Mouse (Mus musculus) cortical plate, adult 2 months (tissue): ENCODE data around the gene Lrwd1. TPM values are rescaled to one million over a fixed set of nuclear protein-coding genes. Genes with fewer than 3 reads are reported as not detected.
A peak's percentile ranks its signal among the peaks of the same experiment; 100 is the strongest.

Source experiments
- H3K27ac ChIP-seq: fragments of 200-500 bp; 2 replicates; pipeline ENCODE4 v1.5.1; 2012; ENCODE audit warnings: low read length, control low read depth, inconsistent platforms; ENCODE audit not compliant: insufficient read depth
- H3K4me1 ChIP-seq: fragments of 200-500 bp; 2 replicates; pipeline ENCODE4 v1.6.1; 2011; ENCODE audit warnings: low read length; ENCODE audit not compliant: control insufficient read depth, insufficient read depth
- H3K4me3 ChIP-seq: fragments of 200-500 bp; 2 replicates; pipeline ENCODE4 v1.5.1; 2011; ENCODE audit warnings: mild to moderate bottlenecking, low read length, control low read depth; ENCODE audit not compliant: insufficient read depth
- CTCF ChIP-seq: fragments of 200-500 bp; IDR thresholded peaks from 2 replicates; pipeline ENCODE4 v1.5.1; 2011; ENCODE audit warnings: mild to moderate bottlenecking, control low read depth, low read length; ENCODE audit not compliant: insufficient read depth; ENCODE audit errors: extremely low read depth
- POLR2A ChIP-seq: fragments of 200-500 bp; IDR thresholded peaks from 2 replicates; pipeline ENCODE4 v1.6.1; 2011; ENCODE audit warnings: mild to moderate bottlenecking, low read length, control low read depth; ENCODE audit not compliant: insufficient read depth; ENCODE audit errors: extremely low read depth
- polyA plus RNA-seq: library from polyadenylated mRNA; depleted of rRNA; stranded (reverse); fragments of >200 nt; gene quantifications from 2 replicates; pipeline ENCODE4 v1.2.3, GENCODE M21; 2012; rRNA removed

The Lrwd1 gene
- polyA plus RNA-seq, 1 experiment: 18.2 TPM

DNA sequence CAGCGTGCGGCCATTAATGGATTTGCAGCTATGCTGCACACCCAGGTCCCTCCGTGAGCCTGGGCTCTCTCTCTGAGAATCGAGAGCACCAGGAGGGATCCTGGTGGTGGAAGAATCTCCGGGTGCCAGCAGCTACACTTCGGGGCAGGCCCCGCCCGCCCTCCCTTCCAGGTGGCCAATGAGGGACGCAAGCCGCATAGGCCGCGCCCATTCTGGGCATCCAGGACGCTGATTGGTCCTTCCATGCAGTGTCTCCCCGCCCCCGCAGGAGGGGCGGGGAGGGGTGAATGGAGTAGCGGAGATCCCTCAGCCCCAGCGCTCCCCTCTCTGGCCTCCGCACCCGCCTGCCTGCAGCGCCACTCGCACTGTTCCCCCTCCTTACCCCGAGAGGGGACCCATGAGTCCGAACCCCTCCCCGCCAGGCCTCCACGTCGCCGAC, 52.2 kb downstream of the Lrwd1 start, which contains the start of gene Rasa4:
Gene Rasa4, plus strand, starts transcription at position 248 of the 439 bp plus-strand sequence.
- Histone ChIP-seq H3K27ac (no peak within 1 kb of the TSS), H3K4me1 (peaks cover 2% of the 10 kb centered on the region; the same call in 1 of the 2 replicates), H3K4me3 (peak within 1 kb of the TSS; percentile 57)
- no peak for TF ChIP-seq CTCF
- TF ChIP-seq POLR2A: no peak

DNA sequence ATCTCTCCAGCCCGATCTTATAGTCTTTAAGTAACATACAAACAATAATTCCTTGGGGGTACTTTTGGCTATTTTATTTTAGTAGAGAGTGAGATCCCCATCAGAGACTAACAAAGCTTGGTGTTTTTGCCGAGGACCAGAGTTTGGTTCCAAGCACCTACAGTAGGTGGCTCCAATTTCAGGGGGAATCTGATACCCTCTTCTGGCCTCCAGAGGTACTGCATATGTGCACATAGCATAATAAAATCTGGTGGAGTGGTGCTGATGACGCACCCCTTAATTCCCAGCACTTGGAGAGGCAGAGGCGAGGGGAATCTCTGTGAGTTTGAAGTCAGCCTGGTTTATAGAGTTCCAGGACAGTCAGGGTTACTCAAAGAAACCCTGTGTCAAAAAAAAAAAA, 53.5 kb downstream of the Lrwd1 start:
- H3K4me3 ChIP-seq: no peak overlapping the region
- H3K4me1 ChIP-seq: peaks cover 2% of the 10 kb centered on the region; the same call in 1 of the 2 replicates
- no peak overlapping the region for H3K27ac ChIP-seq
- TF ChIP-seq POLR2A (no peak), CTCF (no peak)

DNA sequence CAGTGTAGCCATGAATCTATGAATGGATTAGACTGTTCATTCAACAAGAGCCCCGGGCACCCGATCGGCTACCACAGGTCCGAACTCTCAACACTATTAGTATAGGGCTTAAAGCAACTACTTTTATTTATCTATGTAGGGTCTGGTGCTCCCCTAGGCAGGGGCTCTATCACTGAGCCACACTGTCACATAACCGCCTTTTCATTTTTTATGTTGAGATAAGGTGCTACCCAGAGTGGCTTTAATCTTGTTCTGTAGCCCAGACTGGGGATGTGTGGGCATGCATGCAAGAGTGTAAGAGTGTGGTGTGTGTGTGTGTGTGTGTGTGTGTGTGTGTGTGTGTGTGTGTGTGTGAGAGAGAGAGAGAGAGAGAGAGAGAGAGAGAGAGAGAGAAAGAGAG, 57.7 kb downstream of the Lrwd1 start:
- no peaks in the 10 kb centered on the region for H3K4me1 ChIP-seq
- no peak overlapping the region for H3K4me3 ChIP-seq
- no peak overlapping the region for H3K27ac ChIP-seq
- no peak for TF ChIP-seq CTCF
- no peak for TF ChIP-seq POLR2A

DNA sequence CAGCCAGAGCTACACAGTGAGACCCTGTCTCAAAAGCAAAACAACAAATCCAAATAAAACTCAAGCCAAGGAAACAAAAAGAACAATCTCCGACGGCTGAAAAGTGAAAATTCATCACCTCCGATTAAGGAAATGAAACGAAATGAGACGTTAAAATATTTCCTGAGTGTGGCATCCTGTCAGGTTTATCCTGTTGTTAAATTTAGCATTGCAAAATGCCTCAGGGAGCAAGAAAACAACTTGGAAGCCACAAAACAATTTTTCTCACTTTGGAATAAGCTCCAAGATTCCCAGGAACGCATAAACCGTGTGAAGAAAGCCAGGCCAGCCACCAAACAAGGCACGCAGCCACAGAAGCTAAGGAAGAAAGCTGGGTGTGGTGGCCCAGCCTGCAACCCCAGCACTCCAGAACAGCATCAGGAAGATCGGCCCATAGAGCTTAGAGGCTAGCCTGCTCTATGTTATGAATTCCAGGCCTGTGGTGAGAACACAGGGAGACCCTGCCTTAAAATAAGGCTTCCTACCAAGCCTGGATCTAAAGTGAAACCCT, 58.8 kb downstream of the Lrwd1 start:
- no peak overlapping the region for H3K4me3 ChIP-seq

GRCm38 (mm10) chr5:136076284-136076683, 59.6 kb downstream of the Lrwd1 start:
- TF ChIP-seq CTCF (no peak), POLR2A (no peak)
- no peak overlapping the region for H3K27ac ChIP-seq
- H3K4me1 ChIP-seq: no peaks in the 10 kb centered on the region
- H3K4me3 ChIP-seq: no peak overlapping the region

More for the DNA sequence above, 58.8 kb downstream of the Lrwd1 start:
- TF ChIP-seq CTCF (no peak), POLR2A (no peak)
- Histone ChIP-seq H3K27ac (no peak overlapping the region), H3K4me1 (no peaks in the 10 kb centered on the region)

- TF ChIP-seq POLR2A: no peak
- no peak for TF ChIP-seq CTCF
Observed at GRCm38 (mm10) chr5:136075076-136075475, 60.8 kb downstream of the Lrwd1 start.

GRCm38 (mm10) chr5:136073526-136073925, 62.3 kb downstream of the Lrwd1 start:
- H3K4me1 ChIP-seq: no peaks in the 10 kb centered on the region
- no peak overlapping the region for H3K27ac ChIP-seq
- TF ChIP-seq POLR2A (no peak), CTCF (no peak)
- no peak overlapping the region for H3K4me3 ChIP-seq

More at GRCm38 (mm10) chr5:136075076-136075475, 60.8 kb downstream of the Lrwd1 start:
- H3K27ac ChIP-seq: no peak overlapping the region
- H3K4me3 ChIP-seq: no peak overlapping the region
- H3K4me1 ChIP-seq: no peaks in the 10 kb centered on the region

DNA sequence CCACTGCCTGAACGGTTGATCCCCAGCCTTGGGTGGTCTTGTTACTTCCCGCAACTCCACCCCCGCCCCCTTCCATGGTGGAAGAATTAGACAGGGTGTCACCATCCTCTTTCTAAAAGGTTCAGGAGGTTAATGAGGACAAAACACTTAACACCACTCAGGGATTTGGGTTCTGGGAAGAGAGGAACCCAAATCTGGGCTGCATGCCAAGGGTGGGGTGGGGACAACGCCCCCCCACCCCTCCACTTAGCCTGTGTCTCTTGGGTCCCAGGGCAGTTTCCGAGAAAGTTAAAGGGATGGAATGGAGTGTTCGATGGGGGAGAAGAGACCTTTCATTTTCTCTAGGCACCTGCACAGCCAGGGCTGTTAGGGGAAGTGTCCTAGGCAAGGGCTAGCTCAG, 62.8 kb downstream of the Lrwd1 start:
- Histone ChIP-seq H3K27ac (no peak overlapping the region), H3K4me1 (no peaks in the 10 kb centered on the region), H3K4me3 (no peak overlapping the region)
- TF ChIP-seq CTCF (no peak), POLR2A (no peak)

Other genes with a start within 250 kb of the Lrwd1 start
- 27.6 and 27.8 TPM in 2 replicates for gene Hspb1, start 248.2 kb downstream of the Lrwd1 start, polyA plus RNA-seq
- 516 and 534 TPM in 2 replicates for gene Ywhag, start 201.5 kb downstream of the Lrwd1 start, polyA plus RNA-seq
- gene Ssc4d, start 161.5 kb downstream of the Lrwd1 start, polyA plus RNA-seq: 2.7 and 3.7 TPM in 2 replicates
- gene Zp3, start 156.0 kb downstream of the Lrwd1 start, polyA plus RNA-seq: 0.08 TPM in 1 of 2 replicates, not detected in the other
- 8.9 and 9.6 TPM in 2 replicates for gene Dtx2, start 141.3 kb downstream of the Lrwd1 start, polyA plus RNA-seq
- gene Upk3b, start 97.6 kb downstream of the Lrwd1 start, polyA plus RNA-seq: 0.04 TPM in 1 of 2 replicates, not detected in the other
- gene Upk3bl, start 81.6 kb downstream of the Lrwd1 start, polyA plus RNA-seq: 0.45 and 0.61 TPM in 2 replicates
- 6.5 and 7.4 TPM in 2 replicates for gene Rasa4, start 52.2 kb downstream of the Lrwd1 start, polyA plus RNA-seq
- 121 and 126 TPM in 2 replicates for gene Polr2j, start 19.4 kb downstream of the Lrwd1 start, polyA plus RNA-seq
- 10.4 and 11.3 TPM in 2 replicates for gene Alkbh4, start 72 bp upstream of the Lrwd1 start, polyA plus RNA-seq
- 54.6 and 73.6 TPM in 2 replicates for gene Orai2, start 34.6 kb upstream of the Lrwd1 start, polyA plus RNA-seq
- gene Prkrip1, start 62.9 kb upstream of the Lrwd1 start, polyA plus RNA-seq: 35.0 and 36.0 TPM in 2 replicates
- 8.4 and 9.2 TPM in 2 replicates for gene Sh2b2, start 110.5 kb upstream of the Lrwd1 start, polyA plus RNA-seq